Mouse (Mus musculus): ENCODE data around the gene Ugt3a1. TPM values are rescaled to one million over a fixed set of nuclear protein-coding genes. Genes with fewer than 3 reads are reported as not detected.
"Not testable (repeated sequence)": the region's sequence is repeated elsewhere in the genome, so short reads cannot be mapped to it uniquely, and the experiment has no call there.

Ugt3a1 gene
- total RNA-seq (2021): not detected
- long read RNA-seq, experiment 1: 0 reads
- long read RNA-seq, experiment 2: 0 reads

DNA sequence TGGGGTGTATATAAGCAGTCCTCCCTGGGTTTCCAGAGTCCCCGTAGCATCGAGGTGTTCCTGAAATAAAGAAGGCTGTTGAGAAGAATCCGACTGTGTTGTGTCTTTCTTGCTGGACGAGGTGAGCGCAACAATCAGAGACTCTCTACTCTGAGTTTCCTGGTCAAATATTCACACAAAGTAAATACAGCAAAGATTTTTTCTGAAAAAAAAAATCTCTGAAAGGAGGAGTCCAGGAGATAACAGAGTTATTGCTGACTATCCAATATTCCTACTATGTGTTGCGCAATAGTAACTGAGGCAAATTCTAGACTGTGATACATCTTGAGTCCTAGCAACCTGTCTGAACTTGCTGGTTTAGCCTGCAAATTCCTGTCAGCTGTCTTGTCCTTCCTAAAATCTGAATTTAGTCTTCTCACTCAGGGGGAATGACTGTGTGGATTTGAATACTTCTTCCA, at the start of gene Ugt3a1:
TSS of gene Ugt3a1 (plus strand) at position 51 of the 458 bp plus-strand sequence.
- DNase-seq: no peak

DNA sequence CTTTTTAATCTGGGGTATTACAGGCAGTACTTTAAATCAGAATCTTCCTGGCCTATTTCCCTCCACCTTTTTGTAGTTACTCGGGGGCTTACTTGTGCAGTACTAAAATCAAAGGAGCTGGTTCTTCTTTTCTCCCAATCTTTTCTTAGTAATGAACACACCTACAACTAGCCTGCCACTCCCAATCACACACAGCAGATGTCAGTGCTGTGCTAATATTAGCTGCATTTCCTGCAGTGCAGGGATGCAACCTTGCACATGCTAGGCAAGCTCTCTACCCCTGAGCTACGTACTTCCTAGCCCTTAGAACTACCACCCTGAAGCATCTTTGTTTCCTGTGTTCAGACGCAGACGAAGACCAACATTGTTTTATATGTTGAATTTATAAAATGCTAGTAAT, 45.8 kb upstream of the Ugt3a1 start:
- DNase-seq: not testable (repeated sequence)

DNA sequence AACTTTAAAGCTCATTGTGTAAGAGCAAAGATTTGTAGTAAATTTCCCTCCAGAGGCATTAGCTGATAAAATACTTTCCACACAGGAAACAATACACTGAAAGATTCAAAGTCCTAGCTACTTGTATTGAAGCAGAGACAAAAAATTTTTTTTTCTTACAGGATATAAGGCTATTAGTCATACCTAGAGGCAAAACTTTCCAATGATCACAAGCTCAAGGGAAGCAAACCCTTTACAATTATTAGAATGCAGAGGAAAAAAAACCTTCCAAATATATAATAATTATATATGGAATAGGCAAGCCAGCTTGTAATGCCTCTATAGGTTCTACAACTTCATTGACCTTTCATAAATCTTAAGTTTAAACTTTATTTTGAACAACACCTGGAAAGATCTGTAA, 30.3 kb upstream of the Ugt3a1 start:
- no peak for DNase-seq

DNA sequence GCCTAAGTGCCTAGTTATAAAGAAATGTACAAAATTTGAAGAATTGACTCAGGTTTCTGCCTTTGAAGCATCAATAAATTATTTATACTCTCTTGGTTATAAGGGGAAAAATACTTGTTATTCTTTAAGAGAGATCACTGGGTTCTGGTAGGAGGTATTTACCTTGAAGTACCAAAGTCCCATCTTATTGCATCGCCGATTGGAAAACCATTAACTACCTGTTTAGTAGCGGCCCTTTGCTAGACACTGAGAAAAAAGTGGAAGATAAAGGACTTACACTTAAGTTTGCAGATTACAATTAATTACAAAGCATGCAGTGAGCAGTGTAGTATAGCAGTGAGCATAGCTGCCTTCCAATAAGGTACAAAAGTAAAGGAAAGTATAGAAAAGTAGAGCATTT, 23.8 kb upstream of the Ugt3a1 start:
- DNase-seq: no peak

DNA sequence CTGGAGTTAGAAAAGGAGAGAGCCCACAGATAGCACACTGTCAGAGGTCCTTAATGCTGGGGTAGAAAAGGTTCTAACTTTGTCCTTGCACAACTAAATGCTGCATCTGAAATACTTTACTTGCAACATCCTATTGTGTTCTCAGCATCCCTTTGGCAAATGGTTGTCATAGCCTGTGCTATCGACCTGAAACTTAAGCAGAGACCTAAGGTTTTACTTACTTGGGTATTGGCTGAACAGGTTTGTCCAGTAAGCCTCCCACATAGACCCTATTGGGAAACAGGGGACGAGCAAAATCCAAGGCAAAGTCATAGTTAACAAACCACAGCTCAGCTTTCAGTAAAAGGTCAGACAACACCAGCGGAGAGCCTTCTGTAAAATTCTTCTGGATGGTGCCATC, 16.1 kb upstream of the Ugt3a1 start:
- DNase-seq: no peak

DNA sequence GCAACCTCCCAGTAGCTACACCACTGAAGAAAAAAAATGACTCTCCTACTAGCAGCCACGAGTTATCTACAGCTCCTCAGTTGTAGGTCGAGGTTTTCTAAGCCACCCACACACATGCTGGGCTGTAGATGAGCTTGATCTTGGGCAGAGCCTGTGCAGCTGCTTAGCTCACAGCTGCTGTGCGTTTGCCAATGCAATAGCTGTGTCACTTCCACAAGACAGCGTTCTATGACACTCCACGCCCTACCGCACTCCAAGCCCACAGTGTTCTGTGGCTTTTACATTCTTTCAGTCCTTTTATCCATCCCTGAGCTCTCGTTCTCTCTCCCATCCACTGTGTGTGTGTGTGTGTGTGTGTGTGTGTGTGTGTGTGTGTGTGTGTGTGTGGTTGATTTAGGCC, 4.8 kb upstream of the Ugt3a1 start:
- DNase-seq: no peak

DNA sequence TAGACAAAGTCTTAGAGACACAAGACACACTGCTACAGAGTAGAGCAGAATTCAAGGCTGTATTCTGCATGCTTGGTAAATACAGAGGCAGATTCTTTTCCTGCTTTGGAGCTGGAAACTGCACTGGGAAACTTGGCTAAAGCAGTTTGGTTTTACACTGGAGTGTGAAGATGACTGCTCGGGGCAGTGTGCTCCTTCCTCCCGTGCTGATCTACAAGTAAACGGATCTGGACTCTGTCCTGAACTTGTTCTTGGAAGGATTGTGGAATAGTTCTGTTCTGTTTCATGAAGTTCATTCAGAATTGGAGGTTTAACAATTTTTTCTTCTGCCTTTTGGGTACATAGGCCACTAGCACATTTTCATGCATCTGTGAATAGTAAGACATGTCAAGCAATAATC, 2.3 kb downstream of the Ugt3a1 start:
- DNase-seq: no peak

DNA sequence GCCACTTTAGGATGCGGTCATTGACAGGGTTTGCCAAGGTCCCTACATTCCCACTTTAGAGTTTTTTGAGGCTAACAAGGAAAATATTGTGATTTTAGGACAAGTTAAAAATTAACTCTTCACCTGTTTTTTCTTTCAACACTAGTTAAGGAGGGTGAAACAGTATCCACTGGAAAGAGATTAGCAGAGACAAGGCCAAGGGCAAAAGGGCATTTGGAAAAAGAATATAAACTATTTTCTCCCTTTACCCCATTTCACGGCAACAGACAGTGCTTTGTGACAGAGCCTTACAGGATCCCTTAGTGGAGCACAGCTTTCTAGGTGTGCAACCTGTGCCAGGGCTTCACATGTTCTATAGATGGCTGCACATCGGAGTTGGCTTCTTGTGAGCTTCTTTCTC, 2.9 kb downstream of the Ugt3a1 start:
- DNase-seq: no peak

DNA sequence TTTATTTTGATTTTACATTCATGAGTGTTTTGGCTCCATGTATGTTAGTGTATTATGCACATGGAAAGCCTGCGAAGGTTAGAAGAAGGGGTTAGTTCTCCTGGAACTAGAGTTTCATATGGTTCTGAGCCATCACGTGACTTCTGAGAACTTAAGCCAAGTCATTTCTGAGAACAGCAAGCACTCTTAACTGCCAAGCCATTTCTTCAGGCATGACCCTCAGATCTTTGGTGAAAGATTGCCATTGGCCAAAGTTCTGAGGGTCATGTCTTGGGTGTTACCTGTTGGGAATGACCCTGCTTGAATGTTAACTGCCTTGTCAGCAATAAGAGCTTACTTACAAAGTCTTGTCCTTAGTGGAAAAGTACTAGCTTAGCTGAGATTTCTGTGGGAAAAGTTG, 6.5 kb downstream of the Ugt3a1 start:
- DNase-seq: no peak

DNA sequence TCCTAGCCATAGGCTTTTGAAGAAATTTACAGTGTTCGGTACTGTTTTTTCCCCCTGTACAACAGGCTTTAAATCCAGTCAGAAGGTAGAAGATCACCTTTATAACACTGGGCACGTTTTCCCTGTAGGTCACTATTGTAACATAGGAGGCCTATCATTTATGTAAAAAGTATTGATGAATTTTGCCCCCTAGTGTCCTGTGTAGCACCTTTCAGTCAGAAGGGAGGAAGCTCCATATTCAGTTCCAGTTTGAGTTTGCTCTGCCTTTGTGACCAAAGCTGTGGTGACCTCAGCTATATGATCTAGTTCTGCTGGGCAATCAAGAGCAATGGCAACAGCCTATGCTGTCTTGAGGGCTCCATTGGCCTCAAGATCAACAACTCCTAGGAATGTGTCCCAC, 13.0 kb downstream of the Ugt3a1 start:
- no peak for DNase-seq

DNA sequence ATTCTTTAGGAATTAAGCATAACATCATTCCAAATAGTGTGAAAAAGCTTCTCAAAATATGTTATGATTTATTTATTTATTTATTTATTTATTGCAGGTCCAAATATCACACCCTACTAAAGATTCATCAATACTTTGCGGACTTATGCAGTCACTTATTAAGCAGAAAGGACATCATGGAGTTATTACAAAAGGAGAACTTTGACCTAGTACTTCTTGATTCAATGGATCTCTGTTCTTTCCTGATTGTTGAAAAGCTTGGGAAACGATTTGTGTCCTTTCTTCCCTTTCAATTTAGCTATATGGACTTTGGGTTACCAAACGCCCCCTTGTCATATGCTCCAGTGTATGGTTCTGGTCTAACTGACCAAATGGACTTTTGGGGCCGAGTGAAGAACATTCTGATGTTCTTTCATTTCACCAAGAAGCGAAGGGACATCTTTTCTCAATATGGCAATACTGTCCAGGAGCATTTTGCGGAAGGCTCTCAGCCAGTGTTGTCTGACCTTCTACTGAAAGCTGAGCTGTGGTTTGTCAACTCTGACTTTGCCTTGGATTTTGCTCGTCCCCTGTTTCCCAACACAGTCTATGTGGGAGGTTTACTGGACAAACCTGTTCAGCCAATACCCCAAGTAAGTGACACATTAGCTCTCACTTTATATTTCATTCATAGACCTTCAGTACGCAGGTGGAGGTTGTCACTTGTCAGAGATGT, 29.4 kb downstream of the Ugt3a1 start:
- DNase-seq: no peak

DNA sequence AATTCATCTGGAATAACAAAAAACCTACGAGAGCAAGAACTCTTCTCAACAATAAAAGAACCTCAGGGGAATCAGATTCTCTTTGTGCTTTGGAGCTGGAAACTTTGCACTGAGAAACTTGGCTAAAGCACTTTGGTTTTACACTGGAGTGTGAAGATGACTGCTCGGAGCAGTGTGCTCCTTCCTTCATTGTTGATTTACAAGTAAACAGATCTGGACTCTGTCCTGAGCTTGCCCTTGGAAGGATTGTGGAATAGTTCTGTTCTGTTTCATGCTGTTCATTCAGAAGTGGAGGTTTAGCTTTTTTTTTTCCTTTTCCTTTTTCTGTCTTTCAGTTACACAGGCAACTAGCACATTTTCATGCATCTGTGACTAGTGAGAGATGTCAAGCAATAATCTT, 57.9 kb downstream of the Ugt3a1 start:
- no peak for DNase-seq

DNA sequence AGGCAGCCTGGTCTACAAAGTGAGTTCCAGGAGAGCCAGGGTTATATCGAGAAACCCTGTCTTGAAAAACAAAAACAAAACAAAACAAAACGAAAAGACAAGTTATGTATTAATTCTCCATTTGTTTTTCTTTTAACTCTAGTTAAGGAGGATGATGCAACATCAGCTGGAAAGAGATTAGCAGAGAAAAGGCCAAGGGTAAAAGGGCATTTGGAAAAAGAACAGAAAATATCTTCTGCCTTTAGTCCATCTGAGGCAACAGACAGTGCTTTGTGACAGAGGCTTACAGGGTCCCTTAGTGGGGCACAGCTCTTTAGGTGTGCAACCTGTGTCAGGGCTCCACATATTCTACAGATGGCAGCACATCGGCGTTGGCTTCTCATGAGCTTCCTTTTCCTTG, 58.7 kb downstream of the Ugt3a1 start, which contains the start of gene Ugt3a2:
TSS of gene Ugt3a2 (plus strand) at position 210 of the 400 bp plus-strand sequence.
- no peak for DNase-seq

DNA sequence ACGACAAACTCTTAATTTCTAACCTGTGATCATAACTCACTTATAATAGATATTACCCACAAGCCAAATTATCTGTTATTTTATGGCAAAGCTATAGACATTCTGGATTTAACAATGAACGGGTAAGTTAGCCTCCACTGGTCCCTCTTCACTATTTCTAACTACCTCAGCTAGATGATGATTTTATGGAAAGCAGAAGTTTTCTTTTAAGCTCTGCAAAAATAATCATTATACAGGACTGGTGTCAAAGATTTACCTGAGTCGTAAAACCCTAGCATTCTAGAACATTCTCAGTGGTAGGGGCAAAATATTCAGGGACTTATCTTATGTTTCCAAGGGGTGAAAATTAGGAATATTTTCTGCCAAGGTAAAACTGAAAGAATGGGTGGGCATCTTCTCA, 59.9 kb downstream of the Ugt3a1 start:
- DNase-seq: no peak

DNA sequence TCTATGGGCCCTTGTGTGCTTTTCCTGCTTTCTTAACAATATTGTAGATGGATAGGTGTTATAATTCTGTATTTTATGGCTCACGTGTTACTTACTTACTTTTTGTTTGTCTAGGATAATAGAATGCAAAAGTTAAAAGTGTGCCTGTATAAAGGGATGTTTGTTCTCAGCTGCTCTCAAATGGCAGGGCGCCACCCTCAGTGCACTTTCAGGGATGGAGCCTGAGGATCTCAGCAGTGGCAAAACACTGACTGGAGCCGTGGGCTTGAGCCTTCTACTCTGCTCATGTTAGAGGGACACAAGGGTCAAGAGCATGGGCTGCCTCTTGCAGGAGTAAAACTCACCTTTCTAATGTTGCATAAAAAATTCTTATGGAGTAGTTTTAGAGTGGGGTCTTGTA, 60.3 kb downstream of the Ugt3a1 start:
- no peak for DNase-seq

DNA sequence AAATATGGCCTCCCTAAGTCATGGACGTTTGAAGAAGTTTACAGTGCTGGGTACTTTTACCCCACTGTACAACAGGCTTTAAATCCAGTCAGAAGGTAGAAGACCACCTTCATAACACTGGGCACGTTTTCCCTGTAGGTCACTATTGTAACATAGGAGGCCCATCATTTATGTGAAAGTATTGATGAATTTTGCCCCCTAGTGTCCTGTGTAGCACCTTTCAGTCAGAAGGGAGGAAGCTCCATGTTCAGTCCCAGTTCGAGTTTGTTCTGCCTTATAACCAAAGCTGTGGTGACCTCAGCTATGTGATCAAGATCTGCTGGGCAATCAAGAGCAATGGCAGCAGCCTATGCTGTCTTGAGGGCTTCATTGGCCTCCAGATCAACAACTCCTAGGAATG, 72.1 kb downstream of the Ugt3a1 start:
- no peak for DNase-seq

DNA sequence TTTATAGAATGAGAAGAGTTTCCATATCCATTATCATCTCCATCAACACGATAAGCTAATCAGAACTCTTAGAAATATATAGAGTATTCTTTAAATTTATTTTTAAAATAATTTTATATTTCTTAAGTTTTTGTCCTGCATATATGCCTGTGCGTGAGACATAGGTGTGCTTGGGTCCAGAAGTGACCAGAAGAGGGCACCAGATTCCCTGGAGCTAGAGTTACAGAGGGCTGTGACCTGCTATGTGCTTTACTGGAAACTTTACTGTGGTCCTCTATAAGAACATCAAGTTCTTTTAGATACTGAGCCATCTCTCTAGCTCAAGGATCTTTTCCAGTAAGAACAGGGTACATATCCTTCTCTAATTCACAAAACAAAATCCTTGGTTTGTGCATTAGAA, 86.1 kb downstream of the Ugt3a1 start:
- DNase-seq: no peak

Other genes starting within 250 kb of the Ugt3a1 start
- 10 to 100 TPM; 24.0 to 26.6 TPM for gene Nadk2, start 205.6 kb upstream of the Ugt3a1 start, total RNA-seq (2021)
- 10 to 100 TPM; 16.6 to 16.7 TPM for gene Lmbrd2, start 136.3 kb upstream of the Ugt3a1 start, total RNA-seq (2021)
- gene Skp2, start 121.5 kb upstream of the Ugt3a1 start, total RNA-seq (2021): 1 to 10 TPM; 5.5 to 8.5 TPM
- gene Ugt3a2, start 58.7 kb downstream of the Ugt3a1 start, total RNA-seq (2021): not detected
- gene Capsl, start 159.1 kb downstream of the Ugt3a1 start, total RNA-seq (2021): not detected